Mouse (Mus musculus) lung, adult 2 months (tissue): ENCODE results near the gene Prmt1. TPM values are rescaled to one million over a fixed set of nuclear protein-coding genes. Genes with fewer than 3 reads are reported as not detected.
A peak's percentile ranks its signal among the peaks of the same experiment; 100 is the strongest.

Experiments used
- DNase-seq: peaks from one replicate; pipeline ENCODE4 v3.0.0; 2022
- H3K4me1 ChIP-seq: fragments of 200-500 bp; 2 replicates; pipeline ENCODE4 v1.6.1; 2011; ENCODE audit warnings: low read length; ENCODE audit not compliant: control insufficient read depth, insufficient read depth
- H3K4me3 ChIP-seq: fragments of 200-500 bp; replicated peaks from 2 replicates; pipeline ENCODE3; 2011; ENCODE audit warnings: low read depth, mild to moderate bottlenecking, control low read depth, low read length; ENCODE audit errors: extremely low read depth
- CTCF ChIP-seq: fragments of 200-500 bp; IDR thresholded peaks from 2 replicates; pipeline ENCODE4 v1.5.1; 2011; ENCODE audit warnings: mild to moderate bottlenecking, low read length, control low read depth; ENCODE audit not compliant: insufficient read depth
- POLR2A ChIP-seq: fragments of 200-500 bp; IDR thresholded peaks from 2 replicates; pipeline ENCODE4 v1.6.1; 2011; ENCODE audit warnings: low read depth, mild to moderate bottlenecking, control low read depth, low read length, borderline replicate concordance; ENCODE audit errors: extremely low read depth
- WGBS: fragments of 180-500 bp; shearing (Covaris S2); methylation state at CpG from one replicate; pipeline ENCODE4 v1.1.7; 2018; 5-methylcytosine and 5-hydroxymethylcytosine counted together
- polyA plus RNA-seq: library from polyadenylated mRNA; depleted of rRNA; stranded (reverse); fragments of >200 nt; gene quantifications from 2 replicates; pipeline ENCODE4 v1.2.3, GENCODE M21; 2012

The Prmt1 gene
- polyA plus RNA-seq, 1 experiment, result 97.7 TPM

- Histone ChIP-seq H3K4me1 (peaks cover 10% of the 10 kb centered on the region; the same call in 1 of the 2 replicates), H3K4me3 (no peak overlapping the region)
- WGBS, result 73% methylated on average over 21 of the region's 21 CpGs
- TF ChIP-seq POLR2A (no peak), CTCF (no peak)
- no peak for DNase-seq
These were observed 14.3 kb upstream of the Prmt1 start for GRCm38 (mm10) chr7:45000539-45001114.

- WGBS, result 27% methylated on average over 11 of the region's 11 CpGs
- no peak for TF ChIP-seq CTCF
- no peak for TF ChIP-seq POLR2A
- Histone ChIP-seq H3K4me1 (peaks cover 10% of the 10 kb centered on the region; the same call in 1 of the 2 replicates), H3K4me3 (no peak overlapping the region)
- DNase-seq, result no peak
These were observed 13.4 kb upstream of the Prmt1 start for GRCm38 (mm10) chr7:44999753-45000152.

- Histone ChIP-seq H3K4me1 (peaks cover 10% of the 10 kb centered on the region; the same call in 1 of the 2 replicates), H3K4me3 (peak within 1 kb of the TSS; percentile 94)
- DNase-seq, result peak; percentile 59
- no peak for TF ChIP-seq POLR2A
- WGBS, result under 1% methylated on average over 18 of the region's 18 CpGs
These were observed 12.2 kb upstream of the Prmt1 start, which contains the start of gene Bcl2l12 for GRCm38 (mm10) chr7:44998501-44998955. Gene Bcl2l12, minus strand, starts transcription at chr7:44998712.

- WGBS, result under 1% methylated on average over 15 of the region's 15 CpGs
- Histone ChIP-seq H3K4me1 (peaks cover 10% of the 10 kb centered on the region; the same call in 1 of the 2 replicates), H3K4me3 (peak overlapping the region; percentile 94)
- DNase-seq, result no peak
- TF ChIP-seq POLR2A (no peak), CTCF (no peak)
These were observed 11.6 kb upstream of the Prmt1 start for GRCm38 (mm10) chr7:44997940-44998428.

GRCm38 (mm10) chr7:44997231-44997939 is 11.0 kb upstream of the Prmt1 start, which contains the start of gene Irf3:
Gene Irf3, plus strand, starts transcription at chr7:44997648.
- peaks cover 10% of the 10 kb centered on the region; the same call in 1 of the 2 replicates for H3K4me1 ChIP-seq
- WGBS, result under 1% methylated on average over 43 of the region's 43 CpGs
- DNase-seq, result peak; percentile 98
- TF ChIP-seq POLR2A, result peak; percentile 89; the same call in 1 of the 2 replicates
- no peak for TF ChIP-seq CTCF
- peak within 1 kb of the TSS; percentile 94 for H3K4me3 ChIP-seq

GRCm38 (mm10) chr7:44996672-44997071 is 10.3 kb upstream of the Prmt1 start:
- Histone ChIP-seq H3K4me3 (peak overlapping the region; percentile 94), H3K4me1 (peaks cover 10% of the 10 kb centered on the region; the same call in 1 of the 2 replicates)
- WGBS, result 7% methylated on average over 10 of the region's 10 CpGs
- TF ChIP-seq POLR2A (no peak), CTCF (no peak)
- no peak for DNase-seq

- H3K4me1 ChIP-seq, result peaks cover 5% of the 10 kb centered on the region
- TF ChIP-seq CTCF (no peak), POLR2A (peak; percentile 66; the same call in 1 of the 2 replicates)
- WGBS, result under 1% methylated on average over 29 of the region's 29 CpGs
- peak overlapping the region; percentile 72 for H3K4me3 ChIP-seq
- DNase-seq, result no peak
These were observed 731 bp upstream of the Prmt1 start for GRCm38 (mm10) chr7:44986879-44987718.

GRCm38 (mm10) chr7:44985595-44986191 is 675 bp downstream of the Prmt1 start:
- Histone ChIP-seq H3K4me3 (peak overlapping the region; percentile 79), H3K4me1 (peaks cover 5% of the 10 kb centered on the region)
- no peak for TF ChIP-seq CTCF
- no peak for TF ChIP-seq POLR2A
- WGBS, result 1% methylated on average over 45 of the region's 45 CpGs
- DNase-seq, result peak; percentile 44

- DNase-seq, result no peak
- 40% methylated on average over 3 of the region's 3 CpGs for whole genome bisulfite sequencing
- H3K4me1 ChIP-seq, result peaks cover 5% of the 10 kb centered on the region
- TF ChIP-seq CTCF (no peak), POLR2A (no peak)
- H3K4me3 ChIP-seq, result no peak overlapping the region
These were observed 1.6 kb downstream of the Prmt1 start for GRCm38 (mm10) chr7:44984833-44985164.
